Mouse (Mus musculus) forebrain, embryonic 11.5 days (tissue): ENCODE data around the gene Speer1. TPM values are rescaled to one million over a fixed set of nuclear protein-coding genes. Genes with fewer than 3 reads are reported as not detected.
"Not testable (repeated sequence)": the region's sequence is repeated elsewhere in the genome, so short reads cannot be mapped to it uniquely, and the experiment has no call there.

Source experiments
- ATAC-seq: fragments of 200-750 bp; cut with Nextera tagmentation; replicated peaks from 2 replicates; pipeline ENCODE4 v1.8.0; 2017; ENCODE audit warnings: moderate TSS enrichment; ENCODE audit not compliant: low FRiP score
- DNase-seq: peaks from one replicate; pipeline ENCODE4 v3.0.0-alpha.2; 2017; ENCODE audit warnings: low spot score
- H3K27ac ChIP-seq: fragments of 300-500 bp; sonication (generic); 2 replicates; pipeline ENCODE4 v1.5.1; 2014; ENCODE audit warnings: low read depth, low read length
- H3K27me3 ChIP-seq: fragments of 300-500 bp; sonication (generic); 2 replicates; pipeline ENCODE4 v1.6.1; 2014; ENCODE audit warnings: mild to moderate bottlenecking, low read length, mixed read lengths; ENCODE audit not compliant: control insufficient read depth, insufficient read depth
- H3K36me3 ChIP-seq: fragments of 300-500 bp; sonication (generic); 2 replicates; pipeline ENCODE4 v1.6.1; 2014; ENCODE audit warnings: mild to moderate bottlenecking, low read length, moderate library complexity, mixed read lengths; ENCODE audit not compliant: control insufficient read depth, insufficient read depth
- H3K4me1 ChIP-seq: fragments of 300-500 bp; sonication (generic); replicated peaks from 2 replicates; pipeline ENCODE4 v1.6.1; 2014; ENCODE audit warnings: low read length, mixed read lengths; ENCODE audit not compliant: control insufficient read depth, insufficient read depth
- H3K4me2 ChIP-seq: fragments of 300-500 bp; sonication (generic); 2 replicates; pipeline ENCODE4 v1.6.1; 2014; ENCODE audit warnings: low read depth, mild to moderate bottlenecking, low read length, moderate library complexity, mixed read lengths; ENCODE audit not compliant: severe bottlenecking
- H3K4me3 ChIP-seq: fragments of 300-500 bp; sonication (generic); 2 replicates; pipeline ENCODE4 v1.5.1; 2014; ENCODE audit warnings: low read depth, low read length
- H3K9ac ChIP-seq: fragments of 300-500 bp; sonication (generic); 2 replicates; pipeline ENCODE4 v1.6.1; 2014; ENCODE audit warnings: low read length
- H3K9me3 ChIP-seq: fragments of 300-500 bp; sonication (generic); 2 replicates; pipeline ENCODE4 v1.6.1; 2016; ENCODE audit warnings: low read length, mixed read lengths; ENCODE audit not compliant: control insufficient read depth
- WGBS: fragments of 180-500 bp; shearing (Covaris S2); extraction: QIAGEN DNeasy Blood & Tissue Kit; methylation state at CpG from one replicate; pipeline ENCODE4 v1.1.7; 2014; 5-methylcytosine and 5-hydroxymethylcytosine counted together
- polyA plus RNA-seq: library from polyadenylated mRNA; unstranded; fragments of >200 nt; fragmentation: Nextera tagmentation; extraction: Ambion mirVana; gene quantifications from 2 replicates; pipeline ENCODE4 v1.2.1, GENCODE M21; 2014

Gene Speer1
- not detected in 2 replicates for polyA plus RNA-seq

DNA sequence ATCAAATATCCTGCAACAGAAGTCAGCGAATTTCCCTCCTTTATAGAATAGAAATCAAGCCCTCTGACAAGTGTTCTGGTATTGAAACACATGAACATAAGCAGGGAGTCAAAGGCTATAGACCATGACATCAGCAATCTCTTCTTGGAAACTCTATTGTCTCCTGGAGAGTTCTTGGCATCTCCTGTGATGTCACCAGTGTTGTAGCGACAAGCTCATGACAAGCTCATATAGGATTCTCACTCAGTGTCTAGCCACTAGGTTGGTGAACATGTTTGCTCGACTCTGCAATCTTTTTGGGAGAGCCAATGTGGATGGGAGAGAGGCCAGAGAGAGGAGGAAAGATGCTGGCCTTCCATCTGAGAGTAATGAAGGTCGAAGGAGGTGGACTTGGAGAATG lies at the start of gene Speer1:
Gene Speer1, plus strand, starts transcription at position 301 of the 400 bp plus-strand sequence.
- not testable (repeated sequence) for H3K4me2 ChIP-seq, H3K36me3 ChIP-seq, ATAC-seq, H3K4me3 ChIP-seq, H3K9me3 ChIP-seq, H3K4me1 ChIP-seq, H3K27ac ChIP-seq, H3K9ac ChIP-seq, DNase-seq, H3K27me3 ChIP-seq
- WGBS = no CpG with 5 or more reads among the region's 4 CpGs

Other genes with a start within 250 kb of the Speer1 start
- gene Gm8879, start 213.9 kb upstream of the Speer1 start, polyA plus RNA-seq = not detected in 2 replicates
- not detected in 2 replicates for gene Gm5861, start 158.4 kb upstream of the Speer1 start, polyA plus RNA-seq
- gene Gm8890, start 85.5 kb upstream of the Speer1 start, polyA plus RNA-seq = not detected in 2 replicates
- gene Gm8897, start 74.9 kb downstream of the Speer1 start, polyA plus RNA-seq = not detected in 2 replicates
- gene Gm8906, start 161.2 kb downstream of the Speer1 start, polyA plus RNA-seq = not detected in 2 replicates